16 mouse cellular contexts compared by ENCODE assay signal in genomic region chr2:129815076-129815475, GRCm38 (mm10). TPM values are rescaled to one million over a fixed set of nuclear protein-coding genes. Genes with fewer than 3 reads are reported as not detected.
DNase-seq lines count a peak whose midpoint lies in the region; ATAC-seq lines count a peak whose summit lies in the region.
"Had no signal": no experiment of that assay in that cellular context is flagged by ENCODE, and none has a peak within 500 bp of the region (broad histone marks: within the 10 kb centered on the region; RNA-seq: fewer than 3 reads in every experiment).

No protein-coding gene starts in this region.

- no peak for DNase-seq in cerebellum, postnatal 14 days
- no peak for DNase-seq in frontal cortex, adult 2 months (ENCODE audit: extremely low spot score in 1 of 2, low spot score in 1 of 2)
- DNase-seq in neural tube, embryonic 10.5 days (ENCODE audit: extremely low spot score, low spot score) = no peak
- DNase-seq: adrenal gland, adult 8-10 months; adrenal gland, postnatal 14 days; adrenal gland, postnatal 36 days; B cell, adult 2 months; cerebellum, adult 11-12 months; forebrain, postnatal 0 days had no signal

- peak; percentile 71 for ATAC-seq in cerebellum, adult (ENCODE audit: insufficient number of reproducible peaks, low FRiP score, low TSS enrichment)
- peak; percentile 64; the same call in 1 of the 2 replicates for ATAC-seq in frontal cortex, adult (ENCODE audit: low TSS enrichment)
- ATAC-seq: activated CD4-positive, CD25-positive, alpha-beta regulatory T cell, adult 4 months; CD4-positive, CD25-positive, alpha-beta regulatory T cell, adult 4 months; forebrain, embryonic 13.5 days; forebrain, embryonic 15.5 days; forebrain, postnatal 0 days; Patski had no signal

RNA-seq across cellular contexts. Expression of gene Stk35, which starts 14.8 kb away (rescaled TPM):
- polyA plus RNA-seq in frontal cortex, adult 2 months (2012; rRNA removed) = 22.3 and 23.5 TPM in 2 replicates
